ENCODE assay signal across 23 mouse cellular contexts in genomic region chr3:102454566-102454965, GRCm38 (mm10). TPM values are rescaled to one million over a fixed set of nuclear protein-coding genes. Genes with fewer than 3 reads are reported as not detected.
A peak's percentile ranks its signal among the peaks of the same experiment; 100 is the strongest.
DNase-seq lines count a peak whose midpoint lies in the region; TF ChIP-seq lines count a peak whose summit lies in the region.
"Had no signal": no experiment of that assay in that cellular context is flagged by ENCODE, and none has a peak within 500 bp of the region (broad histone marks: within the 10 kb centered on the region; RNA-seq: fewer than 3 reads in every experiment).

No protein-coding gene starts in this region.

- intact Hi-C loops in heart, postnatal 36 days (cut with DNase I), result no loop called here
- intact Hi-C loops in heart, adult 2 months (cut with DNase I), result no loop called here
- intact Hi-C loops in heart, postnatal 14 days (cut with DNase I), result no loop called here

- no peak for TF ChIP-seq EP300 in heart, adult 2 months (IDR thresholded peaks at IDR 0.05; ENCODE audit: insufficient read depth, low read depth, low read length)

- no peaks in the 10 kb centered on the region for H3K79me2 ChIP-seq in heart, adult 2 months (replicated peaks; ENCODE audit: control insufficient read depth, insufficient read depth, low read length)

- no peaks in the 10 kb centered on the region for H3K9me3 ChIP-seq in midbrain, embryonic 10.5 days (replicated peaks)
- H3K9me3 ChIP-seq: embryonic facial prominence, embryonic 13.5 days; embryonic facial prominence, embryonic 15.5 days; forebrain, embryonic 13.5 days; forebrain, embryonic 15.5 days had no signal

- DNase-seq in heart, adult 11 months, result peak; percentile 92
- no peak for DNase-seq in heart, postnatal 36 days
- DNase-seq in heart, adult 2 months, result no peak
- DNase-seq in heart, postnatal 14 days, result no peak
- peak; percentile 27 for DNase-seq in 3T3-L1 (ENCODE audit: low read depth, low spot score)
- DNase-seq in midbrain, embryonic 10.5 days (ENCODE audit: low spot score), result no peak
- DNase-seq: adrenal gland, adult 2 months; adrenal gland, postnatal 10 days; adrenal gland, postnatal 25 days; cerebellum, adult 11 months; cerebellum, adult 18-20 months; cerebellum, adult 8-10 months; cerebellum, adult 9-11 months; cerebellum, postnatal 14 days; cerebellum, postnatal 36 days; embryo, embryonic 11 days; forebrain, postnatal 0 days had no signal

- TF ChIP-seq CTCF in heart, adult 2 months (IDR thresholded peaks at IDR 0.05), result no peak

- H3K36me3 ChIP-seq in heart, adult 2 months (ENCODE audit: control insufficient read depth, insufficient read depth, low read length), result no peaks in the 10 kb centered on the region
- no peaks in the 10 kb centered on the region for H3K36me3 ChIP-seq in midbrain, embryonic 10.5 days
- H3K36me3 ChIP-seq: embryonic facial prominence, embryonic 13.5 days; embryonic facial prominence, embryonic 15.5 days; forebrain, embryonic 15.5 days had no signal

- H3K27ac ChIP-seq in heart, adult 2 months, result peak overlapping the region; percentile 38
- no peak overlapping the region for H3K27ac ChIP-seq in midbrain, embryonic 10.5 days (replicated peaks)
- H3K27ac ChIP-seq: embryonic facial prominence, embryonic 13.5 days; embryonic facial prominence, embryonic 15.5 days; forebrain, embryonic 13.5 days; forebrain, embryonic 15.5 days had no signal

- 21% methylated on average over 6 of the region's 6 CpGs for WGBS in heart, adult 2 months
- WGBS in midbrain, embryonic 10.5 days, result 81% methylated on average over 6 of the region's 6 CpGs

- no peak overlapping the region for H3K9ac ChIP-seq in heart, adult 2 months (ENCODE audit: low read depth, low read length)
- H3K9ac ChIP-seq: embryonic facial prominence, embryonic 13.5 days; embryonic facial prominence, embryonic 15.5 days; forebrain, embryonic 13.5 days; forebrain, embryonic 15.5 days; forebrain, postnatal 0 days had no signal

- no peaks in the 10 kb centered on the region; the same call in 1 of the 2 replicates for H3K4me1 ChIP-seq in heart, adult 2 months (ENCODE audit: control insufficient read depth, insufficient read depth, low read length)
- no peaks in the 10 kb centered on the region for H3K4me1 ChIP-seq in midbrain, embryonic 10.5 days
- H3K4me1 ChIP-seq: embryonic facial prominence, embryonic 13.5 days; embryonic facial prominence, embryonic 15.5 days; forebrain, embryonic 13.5 days; forebrain, embryonic 15.5 days had no signal

- no peaks in the 10 kb centered on the region for H3K27me3 ChIP-seq in heart, adult 2 months (ENCODE audit: control insufficient read depth, insufficient read depth, low read length)
- no peaks in the 10 kb centered on the region for H3K27me3 ChIP-seq in midbrain, embryonic 10.5 days (ENCODE audit: low read depth, poor library complexity, severe bottlenecking)
- H3K27me3 ChIP-seq: embryonic facial prominence, embryonic 13.5 days; embryonic facial prominence, embryonic 15.5 days; forebrain, embryonic 13.5 days; forebrain, embryonic 15.5 days had no signal

- H3K4me3 ChIP-seq in heart, adult 2 months, result no peak overlapping the region
- H3K4me3 ChIP-seq in midbrain, embryonic 10.5 days, result no peak overlapping the region
- H3K4me3 ChIP-seq: embryonic facial prominence, embryonic 13.5 days; embryonic facial prominence, embryonic 15.5 days; forebrain, embryonic 13.5 days; forebrain, embryonic 15.5 days had no signal

- no peak for TF ChIP-seq POLR2A in heart, adult 2 months (IDR thresholded peaks at IDR 0.05; ENCODE audit: insufficient read depth, low read depth, low read length)

RNA-seq across cellular contexts. Expression of gene Ngf, which starts 15.2 kb away (rescaled TPM):
- total RNA-seq in heart, postnatal 36 days (2021), result 1 to 10 TPM; 6.1 to 7.6 TPM
- 1 to 10 TPM; 5.1 to 6.1 TPM for total RNA-seq in heart, adult 2 months (2021)
- polyA plus RNA-seq in heart, adult 2 months (2012; rRNA removed), result 17.1 and 26.3 TPM in 2 replicates
- total RNA-seq in heart, postnatal 14 days (2021), result 1 to 10 TPM; 5.1 to 5.7 TPM
- polyA plus RNA-seq in midbrain, embryonic 10.5 days (2016; fragmentation: Nextera tagmentation; extraction: Ambion mirVana), result 0.20 and 0.39 TPM in 2 replicates
- total RNA-seq: common myeloid progenitor, adult 5-6 weeks; MEL had no signal

Comparison
In these comparisons a context has a peak if more than half of its experiments do, and no peak if none do; other contexts are left out.
1. DNase-seq: peak in heart, adult 11 months (single experiment) and 3T3-L1 (single experiment); none in heart, postnatal 36 days (0 of 2), heart, adult 2 months (0 of 2), heart, postnatal 14 days (0 of 2) and midbrain, embryonic 10.5 days (single experiment).